Mouse (Mus musculus): ENCODE data around the gene Fam155a.
"Not testable (repeated sequence)": the region's sequence is repeated elsewhere in the genome, so short reads cannot be mapped to it uniquely, and the experiment has no call there.

Gene Fam155a

GRCm38 (mm10) chr8:9404651-9405050 lies 366.3 kb downstream of the Fam155a start:
- no peak for DNase-seq (ENCODE audit: low read depth, low spot score)

GRCm38 (mm10) chr8:9402393-9402792 lies 368.6 kb downstream of the Fam155a start:
- DNase-seq (ENCODE audit: low read depth, low spot score), result no peak

- no peak for DNase-seq (ENCODE audit: low read depth, low spot score)
Observed at GRCm38 (mm10) chr8:9398606-9399263, 372.2 kb downstream of the Fam155a start.

- DNase-seq (ENCODE audit: low read depth, low spot score), result no peak
Observed at GRCm38 (mm10) chr8:9398040-9398439, 372.9 kb downstream of the Fam155a start.

GRCm38 (mm10) chr8:9394670-9395069 lies 376.3 kb downstream of the Fam155a start:
- DNase-seq (ENCODE audit: low read depth, low spot score), result no peak

- DNase-seq (ENCODE audit: low read depth, low spot score), result no peak
Observed at GRCm38 (mm10) chr8:9393246-9393645, 377.7 kb downstream of the Fam155a start.

- not testable (repeated sequence) for DNase-seq (ENCODE audit: low read depth, low spot score)
Observed at GRCm38 (mm10) chr8:9390229-9390628, 380.7 kb downstream of the Fam155a start.

GRCm38 (mm10) chr8:9369201-9369600 lies 401.8 kb downstream of the Fam155a start:
- DNase-seq (ENCODE audit: low read depth, low spot score), result no peak

- no peak for DNase-seq (ENCODE audit: low read depth, low spot score)
Observed at GRCm38 (mm10) chr8:9367721-9368120, 403.2 kb downstream of the Fam155a start.

GRCm38 (mm10) chr8:9365381-9365780 lies 405.6 kb downstream of the Fam155a start:
- DNase-seq (ENCODE audit: low read depth, low spot score), result no peak

GRCm38 (mm10) chr8:9348523-9349135 lies 422.3 kb downstream of the Fam155a start:
- DNase-seq (ENCODE audit: low read depth, low spot score), result no peak

GRCm38 (mm10) chr8:9347163-9347562 lies 423.8 kb downstream of the Fam155a start:
- DNase-seq (ENCODE audit: low read depth, low spot score), result no peak

GRCm38 (mm10) chr8:9344136-9344535 lies 426.8 kb downstream of the Fam155a start:
- no peak for DNase-seq (ENCODE audit: low read depth, low spot score)

GRCm38 (mm10) chr8:9342998-9343397 lies 428.0 kb downstream of the Fam155a start:
- DNase-seq (ENCODE audit: low read depth, low spot score), result no peak

GRCm38 (mm10) chr8:9342593-9342992 lies 428.4 kb downstream of the Fam155a start:
- DNase-seq (ENCODE audit: low read depth, low spot score), result no peak

GRCm38 (mm10) chr8:9337905-9338304 lies 433.1 kb downstream of the Fam155a start:
- no peak for DNase-seq (ENCODE audit: low read depth, low spot score)

- no peak for DNase-seq (ENCODE audit: low read depth, low spot score)
Observed at GRCm38 (mm10) chr8:9335933-9336303, 435.0 kb downstream of the Fam155a start.

- no peak for DNase-seq (ENCODE audit: low read depth, low spot score)
Observed at GRCm38 (mm10) chr8:9335285-9335932, 435.6 kb downstream of the Fam155a start.

- no peak for DNase-seq (ENCODE audit: low read depth, low spot score)
Observed at GRCm38 (mm10) chr8:9332766-9333165, 438.2 kb downstream of the Fam155a start.

GRCm38 (mm10) chr8:9309456-9309855 lies 461.5 kb downstream of the Fam155a start:
- DNase-seq (ENCODE audit: low read depth, low spot score), result no peak

GRCm38 (mm10) chr8:9303526-9304135 lies 467.3 kb downstream of the Fam155a start:
- no peak for DNase-seq (ENCODE audit: low read depth, low spot score)

- DNase-seq (ENCODE audit: low read depth, low spot score), result no peak
Observed at GRCm38 (mm10) chr8:9295046-9295445, 475.9 kb downstream of the Fam155a start.

GRCm38 (mm10) chr8:9292532-9292931 lies 478.4 kb downstream of the Fam155a start:
- DNase-seq (ENCODE audit: low read depth, low spot score), result no peak

Data from skeletal muscle tissue, adult 2 months (tissue).